Mouse (Mus musculus): ENCODE results near the gene Slc22a8.

Gene Slc22a8

GRCm38 (mm10) chr19:8601922-8602321, 10.9 kb downstream of the Slc22a8 start:
- DNase-seq, result no peak

- DNase-seq, result no peak
Measured at GRCm38 (mm10) chr19:8602914-8603313, 11.9 kb downstream of the Slc22a8 start.

- no peak for DNase-seq
Measured at GRCm38 (mm10) chr19:8604536-8605240, 13.6 kb downstream of the Slc22a8 start.

- no peak for DNase-seq
Measured at GRCm38 (mm10) chr19:8605241-8605558, 14.1 kb downstream of the Slc22a8 start.

- no peak for DNase-seq
Measured at GRCm38 (mm10) chr19:8611358-8612123, 20.5 kb downstream of the Slc22a8 start.

GRCm38 (mm10) chr19:8613111-8613510, 22.1 kb downstream of the Slc22a8 start:
- DNase-seq, result no peak

- DNase-seq, result no peak
Measured at GRCm38 (mm10) chr19:8614343-8614742, 23.3 kb downstream of the Slc22a8 start.

- no peak for DNase-seq
Measured at GRCm38 (mm10) chr19:8616314-8616713, 25.3 kb downstream of the Slc22a8 start.

GRCm38 (mm10) chr19:8617904-8618303, 26.9 kb downstream of the Slc22a8 start, which contains the start of gene Slc22a6:
TSS of gene Slc22a6 (plus strand) at chr19:8618039.
- DNase-seq, result no peak

GRCm38 (mm10) chr19:8621098-8621497, 30.0 kb downstream of the Slc22a8 start:
- DNase-seq, result no peak

GRCm38 (mm10) chr19:8630249-8630648, 39.2 kb downstream of the Slc22a8 start:
- DNase-seq, result no peak

GRCm38 (mm10) chr19:8630826-8631225, 39.8 kb downstream of the Slc22a8 start:
- no peak for DNase-seq

GRCm38 (mm10) chr19:8632029-8632428, 41.0 kb downstream of the Slc22a8 start:
- DNase-seq, result no peak

- no peak for DNase-seq
Measured at GRCm38 (mm10) chr19:8642086-8642485, 51.0 kb downstream of the Slc22a8 start.

GRCm38 (mm10) chr19:8646393-8646792, 55.3 kb downstream of the Slc22a8 start:
- DNase-seq, result no peak

GRCm38 (mm10) chr19:8655833-8656232, 64.8 kb downstream of the Slc22a8 start:
- DNase-seq, result no peak

GRCm38 (mm10) chr19:8656341-8656740, 65.3 kb downstream of the Slc22a8 start:
- DNase-seq, result no peak
